In the genomic region with DNA sequence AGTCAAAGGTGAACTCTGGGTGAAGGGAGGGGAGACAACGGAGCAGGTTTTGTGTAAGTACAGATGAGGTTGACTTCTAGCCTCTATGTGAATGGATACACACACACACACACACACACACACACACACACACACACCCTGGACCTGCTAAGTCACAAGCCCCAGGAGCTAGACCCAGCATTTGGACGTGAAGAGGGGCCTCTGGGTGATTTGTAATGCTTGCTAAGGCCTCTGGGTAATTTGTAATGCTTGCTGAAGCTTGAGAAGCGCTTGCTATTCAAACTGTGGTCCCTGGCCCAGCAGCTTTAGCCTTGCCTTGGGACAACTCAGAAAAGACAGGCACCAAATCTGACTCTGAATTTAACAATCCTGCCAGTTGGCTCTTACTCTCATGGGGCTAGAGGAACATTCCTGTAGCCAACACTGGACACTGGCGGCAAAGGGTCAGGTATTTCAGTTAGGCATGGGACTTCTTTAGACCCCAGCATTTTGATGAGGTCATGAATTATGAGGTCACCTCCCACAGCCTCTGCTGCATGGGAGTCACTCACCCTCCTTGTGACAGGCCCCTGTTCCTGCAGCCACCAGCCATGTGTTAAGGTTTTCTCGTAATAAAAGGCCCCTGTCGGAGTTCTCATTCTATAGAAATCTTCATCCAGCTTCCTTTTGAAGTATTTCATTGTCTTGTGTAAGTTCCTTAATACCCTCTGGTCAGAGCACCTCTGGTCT, we compare ENCODE assay signal across 26 mouse cellular contexts.
A peak's percentile ranks its signal among the peaks of the same experiment; 100 is the strongest.
DNase-seq lines count a peak whose midpoint lies in the region; ATAC-seq and TF ChIP-seq lines count a peak whose summit lies in the region.
"Had no signal": no experiment of that assay in that cellular context is flagged by ENCODE, and none has a peak within 500 bp of the region (broad histone marks: within the 10 kb centered on the region; RNA-seq: fewer than 3 reads in every experiment).

No protein-coding gene starts in this region.

- no peaks in the 10 kb centered on the region for H3K9me3 ChIP-seq in forebrain, embryonic 16.5 days (ENCODE audit: control insufficient read depth, low read length)
- H3K9me3 ChIP-seq in forebrain, embryonic 15.5 days, result no peaks in the 10 kb centered on the region
- no peaks in the 10 kb centered on the region for H3K9me3 ChIP-seq in kidney, embryonic 16.5 days (ENCODE audit: low read length)
- H3K9me3 ChIP-seq in liver, embryonic 11.5 days (ENCODE audit: control insufficient read depth, low read length), result no peaks in the 10 kb centered on the region
- H3K9me3 ChIP-seq: embryonic facial prominence, embryonic 12.5 days; forebrain, embryonic 12.5 days; heart, embryonic 10.5 days had no signal

- H3K4me1 ChIP-seq in forebrain, embryonic 16.5 days (replicated peaks; ENCODE audit: control insufficient read depth, insufficient read depth, low read length), result peaks cover 14% of the 10 kb centered on the region
- peaks cover 25% of the 10 kb centered on the region for H3K4me1 ChIP-seq in forebrain, embryonic 15.5 days
- peaks cover 20% of the 10 kb centered on the region for H3K4me1 ChIP-seq in kidney, embryonic 16.5 days (ENCODE audit: insufficient read depth, low read length)
- H3K4me1 ChIP-seq in kidney, adult 2 months (ENCODE audit: control insufficient read depth, insufficient read depth, low read length), result no peaks in the 10 kb centered on the region
- no peaks in the 10 kb centered on the region for H3K4me1 ChIP-seq in liver, embryonic 11.5 days (replicated peaks; ENCODE audit: control insufficient read depth, insufficient read depth, low read length)
- H3K4me1 ChIP-seq: heart, embryonic 10.5 days had no signal

- TF ChIP-seq POLR2A in kidney, adult 2 months (IDR thresholded peaks at IDR 0.05; ENCODE audit: low read depth, low read length), result no peak

- no peaks in the 10 kb centered on the region for H3K36me3 ChIP-seq in forebrain, embryonic 16.5 days (ENCODE audit: control insufficient read depth, insufficient read depth)
- H3K36me3 ChIP-seq in forebrain, embryonic 15.5 days, result no peaks in the 10 kb centered on the region
- H3K36me3 ChIP-seq in kidney, embryonic 16.5 days (ENCODE audit: insufficient read depth, low read length), result no peaks in the 10 kb centered on the region
- no peaks in the 10 kb centered on the region for H3K36me3 ChIP-seq in kidney, adult 2 months (ENCODE audit: control insufficient read depth, insufficient read depth, low read length)
- H3K36me3 ChIP-seq in liver, embryonic 11.5 days (ENCODE audit: control insufficient read depth, insufficient read depth, low read length), result no peaks in the 10 kb centered on the region
- H3K36me3 ChIP-seq: embryonic facial prominence, embryonic 12.5 days; forebrain, embryonic 12.5 days; G1E; heart, embryonic 10.5 days had no signal

- ATAC-seq in forebrain, embryonic 16.5 days, result peak; percentile 27; the same call in 1 of the 2 replicates
- ATAC-seq in forebrain, embryonic 15.5 days (replicated peaks), result no peak; the same call in 1 of the 2 replicates
- ATAC-seq in kidney, embryonic 16.5 days (ENCODE audit: low FRiP score, low TSS enrichment), result peak; percentile 66; the same call in 1 of the 2 replicates
- no peak for ATAC-seq in liver, embryonic 11.5 days (replicated peaks; ENCODE audit: low FRiP score)
- ATAC-seq: inflammation-experienced regulatory T-cells, adult 6 months; Patski had no signal

- TF ChIP-seq CTCF in kidney, adult 2 months (conservative IDR thresholded peaks at IDR 0.05; ENCODE audit: insufficient read depth, insufficient read length, low read depth, low read length), result no peak

- H3K27me3 ChIP-seq in forebrain, embryonic 16.5 days (replicated peaks; ENCODE audit: control insufficient read depth, insufficient read depth, low read length), result no peaks in the 10 kb centered on the region
- H3K27me3 ChIP-seq in forebrain, embryonic 15.5 days, result no peaks in the 10 kb centered on the region
- no peaks in the 10 kb centered on the region for H3K27me3 ChIP-seq in kidney, embryonic 16.5 days (ENCODE audit: insufficient read depth, low read length)
- H3K27me3 ChIP-seq in kidney, adult 2 months (replicated peaks; ENCODE audit: control insufficient read depth, insufficient read depth, low read length), result no peaks in the 10 kb centered on the region
- H3K27me3 ChIP-seq in liver, embryonic 11.5 days (replicated peaks; ENCODE audit: control insufficient read depth, insufficient read depth, low read length), result no peaks in the 10 kb centered on the region
- H3K27me3 ChIP-seq: embryonic facial prominence, embryonic 12.5 days; forebrain, embryonic 12.5 days; Patski had no signal

- 67% methylated on average over 6 of the region's 6 CpGs for WGBS in forebrain, embryonic 16.5 days
- 58% methylated on average over 6 of the region's 6 CpGs for WGBS in forebrain, embryonic 15.5 days
- 51% methylated on average over 6 of the region's 6 CpGs for WGBS in kidney, embryonic 16.5 days
- 86% methylated on average over 6 of the region's 6 CpGs for WGBS in kidney, adult 2 months
- WGBS in liver, embryonic 11.5 days, result 72% methylated on average over 6 of the region's 6 CpGs

- H3K27ac ChIP-seq in forebrain, embryonic 16.5 days (ENCODE audit: low read length), result no peak overlapping the region
- no peak overlapping the region for H3K27ac ChIP-seq in forebrain, embryonic 15.5 days (replicated peaks)
- H3K27ac ChIP-seq in kidney, embryonic 16.5 days (ENCODE audit: low read length), result no peak overlapping the region
- H3K27ac ChIP-seq in kidney, adult 2 months (ENCODE audit: insufficient read depth, low read depth, low read length), result no peak overlapping the region
- no peak overlapping the region for H3K27ac ChIP-seq in liver, embryonic 11.5 days (ENCODE audit: low read depth, low read length)
- H3K27ac ChIP-seq: embryonic facial prominence, embryonic 12.5 days; heart, embryonic 10.5 days; stomach, postnatal 0 days had no signal

- DNase-seq in kidney, adult 2 months, result no peak
- peak; percentile 51 for DNase-seq in retina, postnatal 1 day
- no peak for DNase-seq in retina, embryonic 14.5 days (ENCODE audit: low spot score)
- DNase-seq in liver, embryonic 11.5 days (ENCODE audit: low spot score), result no peak
- DNase-seq: adrenal gland, adult 8-10 months; B cell, adult 2 months; cerebellum, adult 2 months; cerebellum, postnatal 25 days; heart, postnatal 4 days; kidney, adult 18-20 months; kidney, postnatal 4 days; layer of hippocampus, adult 9-11 months; liver; lung, postnatal 4 days; right cerebral cortex, postnatal 14 days had no signal

- H3K4me2 ChIP-seq in forebrain, embryonic 16.5 days (ENCODE audit: low read length), result no peak overlapping the region
- no peak overlapping the region for H3K4me2 ChIP-seq in forebrain, embryonic 15.5 days (replicated peaks)
- no peak overlapping the region for H3K4me2 ChIP-seq in kidney, embryonic 16.5 days (replicated peaks; ENCODE audit: low read depth, low read length)
- H3K4me2 ChIP-seq in liver, embryonic 11.5 days, result no peak overlapping the region
- H3K4me2 ChIP-seq: embryonic facial prominence, embryonic 12.5 days; forebrain, embryonic 12.5 days had no signal

- H3K4me3 ChIP-seq in forebrain, embryonic 16.5 days (replicated peaks; ENCODE audit: low read length), result no peak overlapping the region
- no peak overlapping the region for H3K4me3 ChIP-seq in forebrain, embryonic 15.5 days
- H3K4me3 ChIP-seq in kidney, embryonic 16.5 days (ENCODE audit: low read length), result no peak overlapping the region
- no peak overlapping the region for H3K4me3 ChIP-seq in kidney, adult 2 months (ENCODE audit: insufficient read depth, low read depth, low read length)
- no peak overlapping the region for H3K4me3 ChIP-seq in liver, embryonic 11.5 days (ENCODE audit: low read depth, low read length)
- H3K4me3 ChIP-seq: embryonic facial prominence, embryonic 12.5 days; forebrain, embryonic 12.5 days; heart, embryonic 10.5 days; left cerebral cortex, adult 2 months had no signal

- H3K9ac ChIP-seq in forebrain, embryonic 16.5 days (replicated peaks; ENCODE audit: low read depth, low read length), result no peak overlapping the region
- H3K9ac ChIP-seq in forebrain, embryonic 15.5 days (replicated peaks), result no peak overlapping the region
- no peak overlapping the region for H3K9ac ChIP-seq in kidney, embryonic 16.5 days (replicated peaks; ENCODE audit: low read length)
- H3K9ac ChIP-seq in liver, embryonic 11.5 days (ENCODE audit: low read depth, low read length), result no peak overlapping the region
- H3K9ac ChIP-seq: embryonic facial prominence, embryonic 12.5 days; forebrain, embryonic 12.5 days had no signal

Comparison
In these comparisons a context has a peak if more than half of its experiments do, and no peak if none do; other contexts are left out.
1. ATAC-seq: peak in forebrain, embryonic 16.5 days (single experiment) and kidney, embryonic 16.5 days (single experiment); none in forebrain, embryonic 15.5 days (single experiment) and liver, embryonic 11.5 days (single experiment).